Mouse (Mus musculus) layer of hippocampus, adult 9-10 months (tissue): ENCODE measurements around the gene Unk.

Experiments
- DNase-seq: peaks from one replicate; pipeline ENCODE4 v3.0.0; 2022; ENCODE audit warnings: low spot score

Gene Unk

DNA sequence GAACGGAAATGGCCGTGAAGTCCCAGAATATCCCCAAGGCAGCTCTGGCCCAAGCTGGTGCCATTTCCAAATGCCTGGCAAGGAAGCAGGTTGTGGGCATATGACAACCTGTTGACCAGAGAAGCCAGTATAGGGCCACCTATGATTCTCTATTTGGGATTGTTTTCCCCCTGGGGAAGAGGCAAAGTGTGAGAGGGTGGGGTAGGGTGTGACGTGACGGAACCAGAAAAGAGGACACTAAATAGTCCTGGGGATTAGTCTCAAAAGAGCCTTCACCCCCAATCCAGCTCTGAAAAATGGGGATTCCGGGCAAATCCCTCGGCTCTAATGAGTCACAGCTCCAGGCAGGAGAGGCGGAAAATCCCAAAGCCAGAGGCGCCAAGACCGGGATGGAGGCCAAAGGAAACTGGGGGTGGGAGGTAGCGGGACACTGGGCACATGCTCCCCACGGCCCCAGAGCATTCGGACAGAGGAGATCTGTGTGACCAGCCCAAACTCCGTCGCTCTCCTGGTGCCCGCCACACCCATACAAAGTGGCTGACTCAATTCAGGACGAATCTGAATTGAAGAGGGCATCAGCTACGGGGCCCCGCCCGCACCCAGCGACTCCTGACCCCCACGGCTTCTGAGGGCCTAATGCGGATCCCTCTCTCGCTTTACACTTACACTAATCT lies 78.5 kb downstream of the Unk start:
- no peak for DNase-seq

DNA sequence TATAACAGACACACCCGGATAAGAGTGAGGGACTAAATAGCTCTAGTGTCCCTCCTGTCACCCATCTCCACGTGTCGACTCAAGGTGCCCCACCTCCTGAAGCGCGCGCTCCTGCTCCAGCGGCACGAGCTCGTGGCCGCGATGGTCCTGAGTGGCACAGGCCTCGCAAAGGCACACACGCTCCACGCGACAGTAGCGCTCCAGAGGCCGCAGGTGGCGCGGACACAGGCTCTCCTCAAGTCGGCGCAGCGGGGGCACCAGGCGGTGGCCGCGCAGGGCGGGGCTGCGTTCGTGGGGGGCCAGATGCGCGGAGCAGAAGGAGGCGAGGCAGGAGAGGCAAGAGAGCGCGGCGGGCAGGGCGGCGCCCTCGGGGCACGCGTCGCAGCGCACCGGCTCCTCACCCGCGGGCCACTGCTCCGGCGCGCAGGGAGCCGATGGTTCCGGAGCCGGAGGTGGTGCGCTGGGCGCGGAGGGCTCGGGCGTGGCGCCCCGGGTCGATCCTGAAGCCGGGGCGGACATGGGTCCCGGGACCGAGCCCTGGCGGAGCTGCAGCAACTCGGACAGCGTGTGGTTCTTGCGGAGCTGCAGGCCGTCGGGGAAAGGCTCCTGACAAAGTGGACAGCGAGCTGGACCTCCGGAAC lies 79.4 kb downstream of the Unk start:
- DNase-seq, result no peak

DNA sequence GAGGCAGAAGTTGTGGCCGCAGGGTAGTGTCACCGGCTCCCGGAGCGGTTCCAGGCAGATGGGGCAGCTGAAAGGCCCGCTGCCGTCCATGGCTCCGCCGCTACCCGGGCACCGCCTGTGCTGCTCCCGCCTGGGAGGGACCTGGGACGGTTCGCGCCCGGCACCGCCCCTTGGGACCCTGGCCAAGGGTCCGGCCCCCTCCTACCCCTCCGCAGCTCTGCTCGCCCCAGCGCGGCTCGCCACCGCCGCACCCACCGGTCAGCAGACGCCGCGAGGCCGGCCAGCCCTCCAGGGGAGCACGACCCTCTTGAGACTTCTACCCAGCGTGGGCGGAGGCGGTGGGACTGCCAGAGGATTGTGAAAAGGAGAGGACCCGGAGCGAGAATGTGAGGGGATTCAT lies 80.0 kb downstream of the Unk start:
- no peak for DNase-seq

DNA sequence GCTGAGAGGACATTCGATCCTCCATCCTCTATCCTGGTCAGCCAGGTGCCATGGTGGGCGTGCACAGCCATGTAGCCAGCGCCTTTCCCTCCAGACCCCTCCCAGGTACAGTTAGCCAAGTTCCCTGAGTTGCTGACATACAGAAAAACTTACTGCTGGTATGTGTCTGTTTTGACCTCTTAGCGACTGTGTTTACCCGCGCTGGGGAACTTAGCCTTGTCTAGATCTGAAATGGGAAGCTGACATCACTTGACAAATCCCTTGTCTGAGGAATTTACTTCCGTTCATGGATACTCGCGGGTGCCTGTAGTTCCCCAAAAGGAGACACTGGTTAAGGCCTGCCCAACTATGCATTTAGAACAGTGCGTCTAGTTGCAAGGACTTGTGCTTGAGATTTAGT lies 80.4 kb downstream of the Unk start:
- DNase-seq, result no peak
